Comparison of ENCODE assay signal across 9 mouse cellular contexts in genomic region chr4:155305531-155306031, GRCm38 (mm10). TPM values are rescaled to one million over a fixed set of nuclear protein-coding genes. Genes with fewer than 3 reads are reported as not detected.
A peak's percentile ranks its signal among the peaks of the same experiment; 100 is the strongest.
DNase-seq lines count a peak whose midpoint lies in the region; ATAC-seq and TF ChIP-seq lines count a peak whose summit lies in the region.
"Had no signal": no experiment of that assay in that cellular context is flagged by ENCODE, and none has a peak within 500 bp of the region (broad histone marks: within the 10 kb centered on the region; RNA-seq: fewer than 3 reads in every experiment).

No protein-coding gene starts in this region.

- H3K27me3 ChIP-seq in midbrain, embryonic 10.5 days (ENCODE audit: low read depth, poor library complexity, severe bottlenecking) = peaks cover 13% of the 10 kb centered on the region
- peaks cover 3% of the 10 kb centered on the region; the same call in 1 of the 2 replicates for H3K27me3 ChIP-seq in midbrain, embryonic 11.5 days (ENCODE audit: control insufficient read depth, insufficient read depth, low read length)
- no peaks in the 10 kb centered on the region for H3K27me3 ChIP-seq in forebrain, postnatal 0 days (ENCODE audit: insufficient read depth, low read length)
- no peaks in the 10 kb centered on the region for H3K27me3 ChIP-seq in kidney, embryonic 15.5 days

- peaks cover 33% of the 10 kb centered on the region for H3K4me1 ChIP-seq in midbrain, embryonic 10.5 days
- peaks cover 3% of the 10 kb centered on the region; the same call in 1 of the 2 replicates for H3K4me1 ChIP-seq in midbrain, embryonic 11.5 days (ENCODE audit: control insufficient read depth, insufficient read depth, low read length)
- H3K4me1 ChIP-seq in forebrain, postnatal 0 days (ENCODE audit: insufficient read depth) = peaks cover 40% of the 10 kb centered on the region
- H3K4me1 ChIP-seq in kidney, embryonic 15.5 days = peaks cover 20% of the 10 kb centered on the region

- H3K9me3 ChIP-seq in midbrain, embryonic 10.5 days (replicated peaks) = no peaks in the 10 kb centered on the region
- no peaks in the 10 kb centered on the region for H3K9me3 ChIP-seq in midbrain, embryonic 11.5 days (ENCODE audit: control insufficient read depth, low read length)
- no peaks in the 10 kb centered on the region for H3K9me3 ChIP-seq in forebrain, postnatal 0 days (ENCODE audit: low read length)
- no peaks in the 10 kb centered on the region for H3K9me3 ChIP-seq in kidney, embryonic 15.5 days (replicated peaks)

- H3K36me3 ChIP-seq in midbrain, embryonic 10.5 days = no peaks in the 10 kb centered on the region
- H3K36me3 ChIP-seq in midbrain, embryonic 11.5 days (ENCODE audit: control insufficient read depth, insufficient read depth, low read length) = no peaks in the 10 kb centered on the region
- no peaks in the 10 kb centered on the region for H3K36me3 ChIP-seq in forebrain, postnatal 0 days (ENCODE audit: insufficient read depth)
- no peaks in the 10 kb centered on the region for H3K36me3 ChIP-seq in kidney, embryonic 15.5 days

- no peak for TF ChIP-seq CTCF in forebrain, postnatal 0 days (IDR thresholded peaks at IDR 0.05; ENCODE audit: low read depth)

- H3K27ac ChIP-seq in midbrain, embryonic 10.5 days (replicated peaks) = 0 out of 2 replicates have a peak overlapping the region, but pooled peaks have one; percentile 29
- no peak overlapping the region for H3K27ac ChIP-seq in midbrain, embryonic 11.5 days (ENCODE audit: low read depth, low read length)
- H3K27ac ChIP-seq in forebrain, postnatal 0 days (ENCODE audit: low read depth, low read length) = peak overlapping the region; percentile 86
- H3K27ac ChIP-seq in kidney, embryonic 15.5 days = no peak overlapping the region

- intact Hi-C loops in left cerebral cortex, postnatal 36 days (cut with DNase I) = loop anchor here (5.0 to 10.0 kb wide), 3 partner anchors 37 to 218 kb away; partner anchors contain the start of genes Morn1 and Rer1

- H3K9ac ChIP-seq in midbrain, embryonic 11.5 days (ENCODE audit: low read length) = no peak overlapping the region; the same call in 1 of the 2 replicates
- peak overlapping the region; percentile 22; the same call in 1 of the 2 replicates for H3K9ac ChIP-seq in forebrain, postnatal 0 days
- H3K9ac ChIP-seq in kidney, embryonic 15.5 days = no peak overlapping the region

- no peak overlapping the region for H3K4me2 ChIP-seq in midbrain, embryonic 11.5 days
- H3K4me2 ChIP-seq in forebrain, postnatal 0 days (ENCODE audit: low read depth) = peak overlapping the region; percentile 39
- H3K4me2 ChIP-seq in kidney, embryonic 15.5 days = no peak overlapping the region

- no peak for ATAC-seq in midbrain, embryonic 11.5 days (ENCODE audit: low FRiP score)
- ATAC-seq in forebrain, postnatal 0 days = peak; percentile 70
- ATAC-seq in kidney, embryonic 15.5 days (replicated peaks; ENCODE audit: low FRiP score) = no peak

- 61% methylated on average over 8 of the region's 8 CpGs for WGBS in midbrain, embryonic 10.5 days
- WGBS in midbrain, embryonic 11.5 days = 56% methylated on average over 8 of the region's 8 CpGs
- 6% methylated on average over 8 of the region's 8 CpGs for WGBS in forebrain, postnatal 0 days
- 64% methylated on average over 8 of the region's 8 CpGs for WGBS in kidney, embryonic 15.5 days

- no peak for DNase-seq in midbrain, embryonic 10.5 days (ENCODE audit: low spot score)
- DNase-seq in midbrain, embryonic 11.5 days (ENCODE audit: low spot score, missing footprints) = no peak
- peak; percentile 81 for DNase-seq in forebrain, postnatal 0 days
- peak; percentile 65 to 79 for DNase-seq in left cerebral cortex, postnatal 36 days (ENCODE audit: low spot score in 2 of 2)
- peak; percentile 98 for DNase-seq in telencephalon, adult 2 months (ENCODE audit: low read depth, low spot score)
- DNase-seq in urinary bladder, postnatal 25 days (ENCODE audit: low spot score) = no peak
- DNase-seq: heart, postnatal 10 days had no signal

- H3K4me3 ChIP-seq in midbrain, embryonic 10.5 days = no peak overlapping the region
- H3K4me3 ChIP-seq in midbrain, embryonic 11.5 days (ENCODE audit: low read depth, low read length) = no peak overlapping the region
- no peak overlapping the region; the same call in 1 of the 2 replicates for H3K4me3 ChIP-seq in forebrain, postnatal 0 days (ENCODE audit: low read depth, low read length)
- H3K4me3 ChIP-seq in kidney, embryonic 15.5 days (replicated peaks) = no peak overlapping the region

RNA-seq across cellular contexts. Expression of gene Prkcz, which starts 55.6 kb away (rescaled TPM):
- 13.6 and 19.8 TPM in 2 replicates for polyA plus RNA-seq in midbrain, embryonic 10.5 days (2016; fragmentation: Nextera tagmentation; extraction: Ambion mirVana)
- polyA plus RNA-seq in midbrain, embryonic 11.5 days (2014; fragmentation: Nextera tagmentation; extraction: Ambion mirVana) = 17.6 and 18.3 TPM in 2 replicates
- total RNA-seq in forebrain, postnatal 0 days (2014; rRNA removed) = 92.5 and 108 TPM in 2 replicates
- 98.9 and 103 TPM in 2 replicates for polyA plus RNA-seq in forebrain, postnatal 0 days (2015; fragmentation: Nextera tagmentation; extraction: Ambion mirVana)
- total RNA-seq in left cerebral cortex, postnatal 36 days (2021) = 100 to 1,000 TPM; 224 to 236 TPM
- polyA plus RNA-seq in kidney, embryonic 15.5 days (2015; fragmentation: Nextera tagmentation; extraction: Ambion mirVana) = 14.2 and 16.6 TPM in 2 replicates
- total RNA-seq: common myeloid progenitor, adult 5-6 weeks had no signal

RNA-seq across cellular contexts. Expression of gene Faap20, which starts 56.0 kb away (rescaled TPM):
- 118 and 120 TPM in 2 replicates for polyA plus RNA-seq in midbrain, embryonic 10.5 days (2016; fragmentation: Nextera tagmentation; extraction: Ambion mirVana)
- polyA plus RNA-seq in midbrain, embryonic 11.5 days (2014; fragmentation: Nextera tagmentation; extraction: Ambion mirVana) = 101 and 110 TPM in 2 replicates
- 48.7 and 51.8 TPM in 2 replicates for total RNA-seq in forebrain, postnatal 0 days (2014; rRNA removed)
- polyA plus RNA-seq in forebrain, postnatal 0 days (2015; fragmentation: Nextera tagmentation; extraction: Ambion mirVana) = 59.9 and 60.7 TPM in 2 replicates
- total RNA-seq in left cerebral cortex, postnatal 36 days (2021) = 10 to 100 TPM; 26.0 to 28.0 TPM
- 66.2 and 68.8 TPM in 2 replicates for polyA plus RNA-seq in kidney, embryonic 15.5 days (2015; fragmentation: Nextera tagmentation; extraction: Ambion mirVana)

Comparison
In these comparisons a context has a peak if more than half of its experiments do, and no peak if none do; other contexts are left out.
1. H3K27ac ChIP-seq: peak in midbrain, embryonic 10.5 days (single experiment) and forebrain, postnatal 0 days (single experiment); none in midbrain, embryonic 11.5 days (single experiment) and kidney, embryonic 15.5 days (single experiment).
2. DNase-seq: peak in forebrain, postnatal 0 days (single experiment), left cerebral cortex, postnatal 36 days (2 of 2) and telencephalon, adult 2 months (single experiment); none in midbrain, embryonic 10.5 days (single experiment), midbrain, embryonic 11.5 days (single experiment) and urinary bladder, postnatal 25 days (single experiment).